Mouse (Mus musculus) Muller cell, postnatal 12 days (primary cell): ENCODE measurements at regions not wholly inside any gene's neighbourhood (a gene's known extent, or its start where the extent isn't known, plus 50 kb on each side); places are given as distances from the start of the nearest gene placed in this dataset.
"Not testable (repeated sequence)": the region's sequence is repeated elsewhere in the genome, so short reads cannot be mapped to it uniquely, and the experiment has no call there.

Experiments
- DNase-seq: peaks from one replicate; pipeline ENCODE4 v3.0.0-alpha.2; 2015; ENCODE audit errors: inconsistent ontology term

- peak; percentile 6 for DNase-seq
These were observed 321.8 kb upstream of the Gdi2 start for GRCm38 (mm10) chr13:3216070-3216469.

- DNase-seq = not testable (repeated sequence)
These were observed 316.8 kb upstream of the Gdi2 start for GRCm38 (mm10) chr13:3221005-3221621.

- DNase-seq = peak; percentile 14
These were observed 316.2 kb upstream of the Gdi2 start for GRCm38 (mm10) chr13:3221622-3222021.

GRCm38 (mm10) chr13:3258379-3258778, 279.5 kb upstream of the Gdi2 start:
- DNase-seq = no peak

GRCm38 (mm10) chr13:3276130-3276529, 261.7 kb upstream of the Gdi2 start:
- DNase-seq = not testable (repeated sequence)
